Mouse (Mus musculus): ENCODE measurements at regions not wholly inside any gene's neighbourhood (a gene's known extent, or its start where the extent isn't known, plus 50 kb on each side); places are given as distances from the start of the nearest gene placed in this dataset.

DNA sequence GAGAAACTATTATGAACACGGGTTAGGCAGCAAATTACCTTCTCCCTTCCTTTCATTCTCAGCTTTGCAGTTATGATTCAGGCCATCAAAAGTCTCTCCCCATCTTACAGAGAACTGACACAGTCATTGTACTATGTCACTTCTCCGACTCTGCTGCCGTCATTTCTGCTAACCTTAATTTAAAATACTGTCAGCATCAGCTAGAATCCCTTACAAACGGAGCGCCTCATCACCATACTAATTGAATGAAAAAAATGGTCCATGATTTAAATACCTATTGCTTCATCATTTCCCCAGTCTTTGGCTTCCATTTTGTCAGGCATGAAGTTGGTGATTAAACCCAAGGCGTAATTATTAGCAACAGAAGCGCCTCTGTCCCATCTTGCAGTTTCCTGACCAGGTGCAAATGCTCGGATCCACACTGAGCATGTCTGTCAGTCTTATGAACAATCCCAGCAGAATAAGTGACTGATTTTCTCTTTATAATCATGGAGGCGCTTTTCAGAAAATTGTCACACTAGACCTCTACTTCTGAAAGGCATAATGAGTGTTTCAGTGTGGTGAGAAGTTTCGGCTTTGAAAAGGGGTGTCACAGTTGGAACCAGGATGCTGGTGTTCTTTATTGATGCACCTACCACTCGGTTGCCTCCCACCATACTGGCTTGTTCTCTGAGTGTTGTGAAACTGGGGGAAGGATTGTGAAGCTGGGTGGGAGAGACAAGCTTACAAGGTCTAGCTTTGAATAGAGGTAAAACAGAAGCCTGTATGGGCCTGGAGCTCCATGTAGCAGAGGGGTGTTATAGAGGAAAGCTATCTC, 52.4 kb upstream of the Npy start:
- no peak for DNase-seq (ENCODE audit: low read depth)

All from 416B (cell line).